Mouse (Mus musculus) bone marrow, adult 2 months (tissue): Measurements from ENCODE around the gene Purb.

ENCODE experiments used
- CTCF ChIP-seq: fragments of 200-500 bp; IDR thresholded peaks from 2 replicates; pipeline ENCODE4 v1.5.1; 2011; ENCODE audit warnings: low read length, control low read depth; ENCODE audit not compliant: control insufficient read depth, insufficient read depth
- POLR2A ChIP-seq: fragments of 200-500 bp; IDR thresholded peaks from 2 replicates; pipeline ENCODE4 v1.6.1; 2011; ENCODE audit warnings: low read depth, mild to moderate bottlenecking, control low read depth, low read length, borderline replicate concordance; ENCODE audit not compliant: control insufficient read depth

GRCm38 (mm10) chr11:6471054-6471453 is 4.7 kb downstream of the Purb start:
- TF ChIP-seq CTCF (no peak), POLR2A (no peak)
